Mouse (Mus musculus) liver, embryonic 12.5 days (tissue): ENCODE measurements at regions not wholly inside any gene's neighbourhood (a gene's known extent, or its start where the extent isn't known, plus 50 kb on each side); places are given as distances from the start of the nearest gene placed in this dataset.

ENCODE experiments used
- ATAC-seq: fragments of 200-750 bp; cut with Nextera tagmentation; 2 replicates; pipeline ENCODE4 v1.8.0; 2017; ENCODE audit warnings: moderate number of reproducible peaks, mild to moderate bottlenecking, moderate library complexity
- H3K27ac ChIP-seq: fragments of 300-500 bp; sonication (generic); 2 replicates; pipeline ENCODE4 v1.5.1; 2016; ENCODE audit warnings: mild to moderate bottlenecking
- H3K27me3 ChIP-seq: fragments of 300-500 bp; sonication (generic); replicated peaks from 2 replicates; pipeline ENCODE4 v1.6.1; 2016; ENCODE audit warnings: mild to moderate bottlenecking, moderate library complexity
- H3K36me3 ChIP-seq: fragments of 300-500 bp; sonication (generic); 2 replicates; pipeline ENCODE4 v1.6.1; 2016; ENCODE audit warnings: mild to moderate bottlenecking, moderate library complexity
- H3K4me1 ChIP-seq: fragments of 300-500 bp; sonication (generic); 2 replicates; pipeline ENCODE4 v1.6.1; 2016
- H3K4me2 ChIP-seq: fragments of 300-500 bp; sonication (generic); 2 replicates; pipeline ENCODE4 v1.6.1; 2016; ENCODE audit warnings: mild to moderate bottlenecking, moderate library complexity
- H3K4me3 ChIP-seq: fragments of 300-500 bp; sonication (generic); 2 replicates; pipeline ENCODE4 v1.5.1; 2016; ENCODE audit warnings: mild to moderate bottlenecking, moderate library complexity
- H3K9ac ChIP-seq: fragments of 300-500 bp; sonication (generic); 2 replicates; pipeline ENCODE4 v1.6.1; 2016; ENCODE audit warnings: mild to moderate bottlenecking, moderate library complexity
- H3K9me3 ChIP-seq: fragments of 300-500 bp; sonication (generic); replicated peaks from 2 replicates; pipeline ENCODE4 v1.6.1; 2016; ENCODE audit warnings: mild to moderate bottlenecking, moderate library complexity
- WGBS: fragments of 180-500 bp; shearing (Covaris S2); methylation state at CpG from one replicate; pipeline ENCODE4 v1.1.7; 2016; ENCODE audit not compliant: insufficient replicate concordance; 5-methylcytosine and 5-hydroxymethylcytosine counted together

DNA sequence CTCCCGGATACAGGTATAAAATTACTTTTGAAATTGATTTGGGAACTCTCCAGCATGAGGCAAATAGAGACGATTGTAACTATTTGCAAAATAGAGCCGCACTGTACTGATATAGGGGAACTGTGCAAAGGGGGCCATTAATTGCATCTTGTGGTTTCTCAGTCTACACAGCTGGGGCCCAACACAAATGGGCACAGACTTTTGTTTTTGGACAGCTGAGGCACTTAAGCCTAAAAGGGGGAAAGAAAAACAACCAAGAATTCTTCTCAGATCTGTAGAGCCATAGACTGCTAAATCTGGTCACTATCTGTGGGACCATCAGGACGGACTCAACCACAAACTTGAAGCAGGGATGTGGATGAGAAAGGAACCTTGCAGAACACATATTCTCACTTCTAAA is 347.9 kb downstream of the Cd83 start:
- no peak overlapping the region for H3K27ac ChIP-seq
- no peaks in the 10 kb centered on the region for H3K27me3 ChIP-seq
- H3K9ac ChIP-seq, result no peak overlapping the region
- ATAC-seq, result no peak
- no peaks in the 10 kb centered on the region for H3K36me3 ChIP-seq
- 64% methylated on average over 4 of the region's 4 CpGs for WGBS
- H3K4me1 ChIP-seq, result no peaks in the 10 kb centered on the region
- no peak overlapping the region for H3K4me2 ChIP-seq
- no peak overlapping the region for H3K4me3 ChIP-seq
- H3K9me3 ChIP-seq, result no peaks in the 10 kb centered on the region

DNA sequence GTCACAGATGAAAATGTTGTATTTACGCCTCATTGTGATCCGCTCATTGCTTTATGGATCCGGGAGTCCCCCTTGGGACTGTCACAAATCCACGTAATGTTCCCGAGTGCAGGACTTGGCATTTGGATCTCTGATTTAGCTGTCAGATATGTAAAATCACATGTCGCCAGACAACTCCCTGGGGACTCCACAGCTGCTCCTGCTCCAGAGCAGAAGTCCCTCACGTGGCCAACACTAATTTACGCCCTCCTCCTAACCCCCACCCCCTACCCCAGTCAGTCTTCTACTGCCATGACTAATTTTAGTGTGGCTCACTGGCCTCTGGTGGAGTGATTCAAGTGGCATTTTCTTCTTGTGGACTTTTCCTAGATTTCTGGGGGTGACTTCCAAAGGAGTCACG is 348.9 kb downstream of the Cd83 start:
- no peak overlapping the region for H3K4me3 ChIP-seq
- WGBS, result 65% methylated on average over 9 of the region's 9 CpGs

DNA sequence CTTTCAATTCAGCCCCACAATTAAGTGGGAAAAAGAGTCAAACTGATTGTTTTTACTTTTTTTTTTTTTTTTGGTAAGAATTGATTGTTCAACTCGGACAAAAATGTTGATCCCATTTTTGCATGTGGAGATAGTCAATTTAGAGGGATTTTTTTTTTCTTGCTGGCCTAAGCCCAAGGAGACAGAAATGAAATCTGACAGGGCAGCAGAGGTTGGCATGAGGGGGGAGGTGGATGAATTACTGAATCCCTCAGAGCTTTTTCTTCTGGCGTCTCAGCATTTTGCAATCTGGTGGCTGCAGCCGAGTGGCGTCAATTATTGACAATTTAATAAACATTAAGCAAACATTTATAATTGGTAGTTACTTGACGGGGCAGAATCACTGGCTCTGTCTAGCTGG is 356.6 kb downstream of the Cd83 start:
- H3K27me3 ChIP-seq, result no peaks in the 10 kb centered on the region
- no peak overlapping the region for H3K9ac ChIP-seq
- no peaks in the 10 kb centered on the region for H3K36me3 ChIP-seq
- 70% methylated on average over 5 of the region's 5 CpGs for WGBS
- ATAC-seq, result no peak
- H3K4me1 ChIP-seq, result no peaks in the 10 kb centered on the region
- no peak overlapping the region for H3K4me2 ChIP-seq
- H3K9me3 ChIP-seq, result peaks cover 6% of the 10 kb centered on the region
- no peak overlapping the region for H3K27ac ChIP-seq
- no peak overlapping the region for H3K4me3 ChIP-seq

More for the DNA sequence above, 348.9 kb downstream of the Cd83 start:
- Histone ChIP-seq H3K27me3 (no peaks in the 10 kb centered on the region), H3K36me3 (no peaks in the 10 kb centered on the region), H3K4me1 (no peaks in the 10 kb centered on the region), H3K27ac (no peak overlapping the region), H3K9ac (no peak overlapping the region), H3K4me2 (no peak overlapping the region), H3K9me3 (no peaks in the 10 kb centered on the region)
- ATAC-seq, result no peak

DNA sequence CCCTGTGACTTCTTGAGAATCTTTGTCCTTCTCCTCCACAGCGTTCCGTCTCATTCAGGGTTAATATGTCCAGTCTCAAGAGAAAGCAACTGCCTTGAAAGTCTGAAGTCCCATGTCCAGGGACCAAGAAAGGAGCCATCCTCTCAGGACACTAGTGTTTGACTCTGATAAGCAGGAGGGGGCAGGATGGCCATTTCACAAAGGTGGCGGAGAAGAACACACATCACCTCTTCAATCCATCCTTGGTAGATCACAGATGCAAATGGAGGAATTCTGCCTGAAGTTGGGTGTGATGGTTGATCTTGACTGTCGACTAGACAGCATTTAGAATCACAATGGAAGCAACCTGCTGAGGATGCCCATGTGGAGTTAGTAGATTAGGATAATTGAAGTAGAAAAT is 360.9 kb downstream of the Cd83 start:
- no peak for ATAC-seq
- H3K36me3 ChIP-seq, result no peaks in the 10 kb centered on the region
- H3K4me3 ChIP-seq, result no peak overlapping the region
- WGBS, result 70% methylated on average over 4 of the region's 4 CpGs
- H3K9me3 ChIP-seq, result peaks cover 6% of the 10 kb centered on the region
- H3K9ac ChIP-seq, result no peak overlapping the region
- no peaks in the 10 kb centered on the region for H3K27me3 ChIP-seq
- H3K4me2 ChIP-seq, result no peak overlapping the region
- H3K27ac ChIP-seq, result no peak overlapping the region
- H3K4me1 ChIP-seq, result no peaks in the 10 kb centered on the region

DNA sequence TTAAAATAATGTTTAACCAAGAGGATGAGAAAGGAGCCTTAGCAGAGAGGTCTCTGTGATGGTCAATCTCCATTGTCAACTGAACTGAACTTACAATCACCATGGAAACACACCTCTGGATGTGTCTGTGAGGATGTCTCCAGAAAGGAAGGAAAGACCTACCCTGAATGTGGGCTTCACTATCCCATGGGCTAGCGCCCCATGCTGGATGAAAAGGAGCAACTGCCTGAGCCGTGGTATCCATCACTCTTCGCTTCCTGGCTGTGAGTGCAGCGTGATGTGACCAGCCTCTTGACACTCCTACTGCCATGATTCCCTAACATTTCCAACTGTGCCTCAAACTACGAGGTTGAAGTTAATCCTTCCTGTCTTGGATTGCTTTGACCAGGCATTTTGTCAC is 363.3 kb downstream of the Cd83 start:
- Histone ChIP-seq H3K9ac (no peak overlapping the region), H3K27me3 (no peaks in the 10 kb centered on the region), H3K36me3 (no peaks in the 10 kb centered on the region), H3K27ac (no peak overlapping the region), H3K9me3 (peaks cover 6% of the 10 kb centered on the region), H3K4me3 (no peak overlapping the region), H3K4me1 (peaks cover 2% of the 10 kb centered on the region; the same call in 1 of the 2 replicates), H3K4me2 (no peak overlapping the region)
- no peak for ATAC-seq
- WGBS, result 58% methylated on average over 5 of the region's 5 CpGs

DNA sequence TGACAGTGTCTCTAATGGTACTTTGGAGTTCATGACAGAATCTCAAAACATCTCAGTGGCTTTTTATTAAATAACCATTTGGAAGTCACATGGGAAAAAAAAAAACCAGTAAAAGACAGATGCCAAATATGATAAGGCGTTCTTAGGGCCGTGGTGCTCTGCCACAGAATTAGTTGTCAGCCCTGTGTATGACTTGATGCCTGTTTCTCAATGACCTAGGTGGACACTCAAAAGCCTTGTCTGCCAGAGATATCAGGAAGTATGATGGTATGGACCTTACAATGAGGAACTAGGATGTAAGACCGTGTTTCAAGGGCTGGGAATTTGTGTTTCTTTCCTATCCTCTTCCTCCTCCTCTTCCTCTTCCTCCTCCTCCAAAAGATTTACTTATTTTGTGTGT is 364.9 kb downstream of the Cd83 start:
- WGBS, result 28% methylated on average over 3 of the region's 3 CpGs
- peaks cover 13% of the 10 kb centered on the region for H3K9me3 ChIP-seq
- H3K36me3 ChIP-seq, result no peaks in the 10 kb centered on the region
- H3K4me2 ChIP-seq, result no peak overlapping the region
- no peak for ATAC-seq
- H3K27ac ChIP-seq, result no peak overlapping the region
- H3K4me3 ChIP-seq, result no peak overlapping the region
- no peaks in the 10 kb centered on the region for H3K27me3 ChIP-seq
- H3K9ac ChIP-seq, result no peak overlapping the region
- H3K4me1 ChIP-seq, result peaks cover 4% of the 10 kb centered on the region; the same call in 1 of the 2 replicates

DNA sequence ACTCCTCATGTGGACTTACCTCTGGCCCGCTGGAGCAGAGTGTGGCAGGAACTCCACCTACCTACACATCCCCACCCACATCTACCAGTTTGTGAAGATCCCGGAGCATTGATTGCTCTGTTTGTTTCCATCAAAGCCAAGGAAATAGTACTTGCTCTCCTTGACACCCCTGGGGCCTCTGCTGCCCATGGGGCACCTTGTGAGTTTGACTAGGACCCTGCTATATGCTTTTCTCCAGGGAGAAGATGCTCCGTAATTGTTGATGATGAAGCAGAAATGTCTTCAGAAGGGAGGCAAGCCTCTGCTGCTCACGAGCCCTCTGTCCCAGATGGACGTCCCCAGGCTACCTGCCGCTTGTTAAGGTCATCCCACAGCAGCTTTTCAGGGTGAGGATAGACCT is 367.0 kb downstream of the Cd83 start:
- H3K36me3 ChIP-seq, result no peaks in the 10 kb centered on the region
- H3K4me2 ChIP-seq, result no peak overlapping the region
- no peak for ATAC-seq
- peaks cover 4% of the 10 kb centered on the region; the same call in 1 of the 2 replicates for H3K4me1 ChIP-seq
- WGBS, result 71% methylated on average over 6 of the region's 6 CpGs
- no peaks in the 10 kb centered on the region for H3K27me3 ChIP-seq
- peaks cover 8% of the 10 kb centered on the region for H3K9me3 ChIP-seq
- H3K9ac ChIP-seq, result no peak overlapping the region
- H3K27ac ChIP-seq, result no peak overlapping the region
- H3K4me3 ChIP-seq, result no peak overlapping the region

DNA sequence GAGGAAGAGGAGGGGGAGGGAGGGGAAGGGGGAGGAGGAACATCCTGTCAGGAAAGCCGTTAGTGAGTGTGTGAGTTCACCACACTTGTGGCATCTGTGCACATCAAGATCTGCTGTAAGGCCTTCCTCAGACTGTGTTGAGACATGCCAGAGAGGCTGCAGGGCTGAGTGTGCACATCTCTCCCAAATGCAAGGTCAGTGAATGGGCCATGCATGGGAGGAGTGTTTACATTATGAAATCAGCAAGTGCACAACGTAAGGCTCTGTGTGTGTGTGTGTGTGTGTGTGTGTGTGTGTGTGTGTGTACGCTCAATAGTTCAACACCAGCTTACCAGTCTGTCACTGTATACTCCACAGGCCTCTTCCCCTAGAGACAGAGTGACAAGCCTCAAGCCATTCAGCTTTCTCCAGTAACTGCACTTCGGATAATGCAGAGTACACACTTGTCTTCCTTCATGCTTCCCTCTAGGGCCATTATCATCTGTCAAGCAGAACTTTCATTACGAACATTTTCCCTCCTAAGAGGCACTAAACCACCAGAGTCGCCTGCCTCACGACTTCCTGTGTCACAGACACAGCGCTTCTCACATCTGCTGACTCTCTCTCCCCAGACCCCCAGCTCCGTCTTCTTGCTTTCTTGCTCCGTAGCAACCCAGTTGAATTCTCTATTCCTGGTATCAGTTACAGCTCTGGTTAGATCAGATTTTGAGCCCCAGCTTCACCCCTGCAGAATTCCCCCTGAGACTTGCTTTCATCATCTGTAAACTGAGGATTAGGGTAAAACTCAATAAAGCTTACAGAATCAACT is 368.4 kb downstream of the Cd83 start:
- no peak overlapping the region for H3K4me2 ChIP-seq
- peaks cover 8% of the 10 kb centered on the region for H3K9me3 ChIP-seq
- no peaks in the 10 kb centered on the region for H3K27me3 ChIP-seq
- H3K36me3 ChIP-seq, result no peaks in the 10 kb centered on the region
- peaks cover 4% of the 10 kb centered on the region; the same call in 1 of the 2 replicates for H3K4me1 ChIP-seq
- no peak overlapping the region for H3K9ac ChIP-seq
- 37% methylated on average over 10 of the region's 10 CpGs for WGBS
- no peak for ATAC-seq
- no peak overlapping the region for H3K27ac ChIP-seq
- H3K4me3 ChIP-seq, result no peak overlapping the region

DNA sequence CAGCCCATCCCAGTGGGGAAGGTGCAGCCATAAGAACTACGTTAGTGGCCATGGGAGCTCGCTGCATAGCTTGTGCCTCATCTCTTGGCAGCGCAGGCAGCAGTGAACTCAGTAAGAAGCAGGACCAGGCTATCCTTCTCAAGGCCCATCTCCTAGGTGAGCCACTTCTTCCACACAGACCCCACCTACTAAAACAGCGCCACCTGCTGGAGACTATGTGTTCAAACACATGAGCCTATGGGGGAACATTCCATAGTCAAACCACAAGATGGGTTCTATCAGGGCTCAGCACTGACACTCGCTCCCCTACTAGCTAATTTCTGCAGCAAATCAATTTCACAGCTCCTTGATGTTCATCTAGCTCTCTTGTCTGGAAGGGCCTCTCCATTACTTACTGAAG is 369.2 kb downstream of the Cd83 start:
- Histone ChIP-seq H3K27ac (no peak overlapping the region), H3K36me3 (no peaks in the 10 kb centered on the region), H3K4me1 (peaks cover 4% of the 10 kb centered on the region; the same call in 1 of the 2 replicates), H3K27me3 (no peaks in the 10 kb centered on the region), H3K4me3 (no peak overlapping the region), H3K9me3 (peaks cover 8% of the 10 kb centered on the region), H3K9ac (no peak overlapping the region), H3K4me2 (no peak overlapping the region)
- no peak for ATAC-seq
- 80% methylated on average over 5 of the region's 5 CpGs for WGBS

DNA sequence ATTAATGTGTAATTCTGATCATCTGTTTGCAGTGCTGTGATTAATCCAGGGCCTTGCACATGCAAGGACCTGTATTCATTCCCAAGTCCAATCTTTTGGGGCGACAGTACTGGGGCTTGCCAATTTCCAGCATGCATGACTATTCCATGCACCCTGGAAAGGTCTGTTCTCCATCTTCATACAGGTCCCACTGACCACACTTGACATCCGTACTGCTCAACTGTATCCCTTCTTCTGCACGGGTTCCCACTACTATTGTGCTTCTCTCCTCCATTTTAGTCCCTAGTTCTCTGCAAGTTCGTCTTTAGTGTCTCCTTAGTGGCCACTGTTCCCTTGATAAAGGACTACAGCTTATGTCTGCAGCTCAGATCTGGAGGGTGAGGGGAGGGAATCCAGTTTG is 371.4 kb downstream of the Cd83 start:
- Histone ChIP-seq H3K27me3 (no peaks in the 10 kb centered on the region), H3K4me3 (no peak overlapping the region), H3K27ac (no peak overlapping the region), H3K9ac (no peak overlapping the region), H3K9me3 (peaks cover 8% of the 10 kb centered on the region), H3K4me2 (no peak overlapping the region), H3K4me1 (peaks cover 4% of the 10 kb centered on the region; the same call in 1 of the 2 replicates), H3K36me3 (no peaks in the 10 kb centered on the region)
- 67% methylated on average over 4 of the region's 4 CpGs for WGBS
- ATAC-seq, result no peak

DNA sequence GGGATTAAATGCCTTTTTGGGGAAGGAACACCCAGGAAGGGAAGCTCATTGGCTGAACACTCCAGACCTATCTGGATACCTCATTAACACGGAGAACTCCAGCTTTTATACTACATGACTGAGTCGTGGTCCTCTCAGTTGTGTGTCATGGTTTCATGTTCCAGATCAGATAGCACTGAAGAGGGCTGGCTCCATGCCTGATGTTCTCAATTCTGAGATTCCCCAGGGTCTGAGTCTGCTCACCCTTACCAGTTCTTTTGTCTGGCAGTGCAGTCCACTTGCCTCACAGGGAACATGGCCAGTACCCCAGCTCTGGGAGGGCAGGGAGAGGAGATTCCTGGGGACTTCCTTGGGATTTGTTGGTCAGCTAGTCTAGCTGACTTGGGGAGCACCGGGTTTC is 372.0 kb downstream of the Cd83 start:
- Histone ChIP-seq H3K27ac (no peak overlapping the region), H3K9me3 (peaks cover 8% of the 10 kb centered on the region), H3K9ac (no peak overlapping the region), H3K4me2 (no peak overlapping the region), H3K36me3 (no peaks in the 10 kb centered on the region), H3K4me3 (no peak overlapping the region), H3K4me1 (peaks cover 4% of the 10 kb centered on the region; the same call in 1 of the 2 replicates), H3K27me3 (no peaks in the 10 kb centered on the region)
- no peak for ATAC-seq
- 54% methylated on average over 3 of the region's 3 CpGs for WGBS

DNA sequence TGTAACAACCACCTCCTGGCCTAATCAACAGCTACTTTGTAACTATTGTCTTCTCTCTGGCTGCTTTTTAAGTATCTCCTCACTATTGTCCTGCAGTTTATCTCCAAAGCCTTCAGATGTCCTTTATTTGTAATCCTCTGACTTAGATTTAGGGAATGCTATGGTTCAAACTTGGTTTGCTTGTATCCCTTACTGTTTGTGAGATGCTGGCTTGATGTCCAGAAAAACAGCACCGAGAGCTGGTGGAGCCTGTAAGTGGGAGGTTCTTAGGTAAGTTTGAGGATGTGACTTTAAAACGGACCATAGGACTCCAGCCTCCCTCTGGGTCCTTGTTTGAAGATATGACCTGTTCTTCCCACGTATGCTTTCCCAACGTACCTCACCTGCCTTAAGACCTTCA is 372.7 kb downstream of the Cd83 start:
- Histone ChIP-seq H3K4me2 (no peak overlapping the region), H3K4me1 (peaks cover 4% of the 10 kb centered on the region; the same call in 1 of the 2 replicates), H3K36me3 (no peaks in the 10 kb centered on the region), H3K4me3 (no peak overlapping the region), H3K9me3 (peaks cover 8% of the 10 kb centered on the region), H3K9ac (no peak overlapping the region), H3K27ac (no peak overlapping the region), H3K27me3 (no peaks in the 10 kb centered on the region)
- no peak for ATAC-seq
- WGBS, result 43% methylated on average over 4 of the region's 4 CpGs

DNA sequence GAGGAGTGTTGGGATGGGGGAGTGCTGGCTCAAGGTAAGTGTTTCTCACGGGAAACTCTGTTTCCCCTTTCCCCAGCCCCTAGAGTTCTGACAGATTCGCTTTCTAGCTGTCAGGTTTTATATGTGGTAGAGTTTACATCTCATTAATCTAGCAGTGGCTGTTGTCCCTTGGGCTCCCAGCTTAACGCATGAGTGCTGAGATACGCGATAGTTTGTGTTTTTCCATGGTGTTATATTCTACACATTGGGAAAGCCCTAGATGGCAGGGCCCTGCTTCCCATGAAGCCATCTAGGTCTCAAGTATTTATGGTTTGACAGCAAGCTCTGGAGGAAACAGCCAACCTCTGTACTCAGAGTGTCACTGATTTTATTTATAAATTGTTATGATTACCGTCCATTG is 373.8 kb downstream of the Cd83 start:
- Histone ChIP-seq H3K27ac (no peak overlapping the region), H3K27me3 (no peaks in the 10 kb centered on the region), H3K9me3 (peaks cover 8% of the 10 kb centered on the region), H3K4me2 (no peak overlapping the region), H3K9ac (no peak overlapping the region), H3K36me3 (no peaks in the 10 kb centered on the region), H3K4me3 (no peak overlapping the region), H3K4me1 (no peaks in the 10 kb centered on the region)
- no peak for ATAC-seq
- WGBS, result 71% methylated on average over 6 of the region's 6 CpGs
